Mouse (Mus musculus): ENCODE data around the gene Tnfsf15.

Gene Tnfsf15

DNA sequence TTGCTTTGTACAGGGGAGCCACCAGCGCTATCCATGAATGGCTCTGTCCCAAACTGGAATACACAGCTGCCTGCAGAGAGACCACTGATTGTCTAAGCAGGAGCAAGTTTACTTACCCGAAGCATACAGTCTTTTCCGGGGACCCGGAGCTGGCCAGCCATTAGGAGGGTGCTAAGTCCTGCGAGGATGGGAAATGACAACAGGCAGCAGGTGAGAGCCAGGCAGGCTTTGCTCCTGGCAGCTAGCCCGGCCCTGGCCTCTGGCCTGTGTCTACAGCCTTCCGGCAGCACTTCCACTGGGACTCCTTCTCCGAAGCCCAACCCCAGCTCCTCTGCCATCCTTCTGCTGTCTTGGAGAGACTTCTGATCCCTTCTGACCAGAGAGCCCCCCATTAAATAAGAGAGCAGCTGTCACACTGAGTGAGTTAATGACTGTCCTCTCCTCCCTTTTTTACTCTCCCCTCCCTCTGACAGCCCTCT is at the start of gene Tnfsf15:
Tnfsf15 (minus strand) TSS at position 421 of the 479 bp plus-strand sequence.
- no peak for DNase-seq (ENCODE audit: low read depth, low spot score)

DNA sequence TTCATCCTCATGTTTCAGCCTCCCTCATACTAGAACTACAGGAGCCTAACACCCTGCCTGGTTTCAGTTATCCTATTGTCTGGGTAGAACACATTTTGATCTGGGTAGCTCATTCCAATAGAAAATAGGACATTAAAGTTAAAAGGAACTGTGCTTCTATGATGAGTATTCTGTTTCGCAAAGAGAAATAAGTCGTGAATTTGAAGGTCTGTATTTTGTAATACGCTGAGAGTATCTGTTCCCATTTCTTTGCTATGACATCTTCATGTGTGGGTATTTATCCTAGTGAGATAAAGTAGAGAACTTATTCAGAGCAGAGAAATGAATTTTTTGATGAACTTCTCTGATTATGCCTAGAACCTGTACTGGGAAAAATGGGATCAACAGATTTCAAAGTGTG is 47.4 kb upstream of the Tnfsf15 start:
- DNase-seq (ENCODE audit: low read depth, low spot score), result no peak

DNA sequence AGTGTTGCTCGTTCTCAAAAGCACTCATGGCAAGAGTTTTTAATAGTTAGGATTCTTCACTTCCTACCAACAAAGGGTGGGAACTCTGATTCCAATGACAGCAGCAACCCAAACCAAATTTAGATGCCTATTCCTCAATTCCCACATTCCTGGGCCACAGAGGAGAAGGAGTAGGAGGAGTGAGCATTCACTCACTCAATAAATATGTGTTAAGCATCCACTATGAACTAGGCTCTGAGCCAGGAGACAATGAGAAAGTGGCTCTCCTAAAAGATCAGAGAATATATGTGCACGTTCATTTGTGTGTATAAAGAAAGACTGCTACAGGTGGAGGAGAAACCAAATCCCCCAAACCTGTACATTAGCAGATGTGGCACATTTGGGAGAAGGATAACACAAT is 40.6 kb upstream of the Tnfsf15 start:
- no peak for DNase-seq (ENCODE audit: low read depth, low spot score)

DNA sequence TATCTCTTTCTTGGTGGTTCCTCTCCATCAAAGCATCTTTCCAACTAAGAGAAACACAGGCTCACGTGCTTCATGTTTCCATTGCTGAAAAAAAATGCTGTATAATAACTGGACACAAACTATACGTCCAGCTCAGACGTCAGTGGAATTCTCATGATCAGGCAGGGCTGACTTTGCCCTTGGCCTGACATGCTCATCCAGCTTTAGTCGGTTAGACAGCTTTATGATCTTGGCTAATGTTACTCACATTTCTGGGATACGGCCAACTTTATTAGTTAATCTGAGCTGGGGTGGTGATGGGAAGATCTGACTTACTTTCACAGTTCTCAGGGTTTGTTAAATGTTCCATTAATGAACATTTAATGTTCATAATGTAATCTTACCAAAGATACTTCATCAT is 38.9 kb upstream of the Tnfsf15 start:
- no peak for DNase-seq (ENCODE audit: low read depth, low spot score)

DNA sequence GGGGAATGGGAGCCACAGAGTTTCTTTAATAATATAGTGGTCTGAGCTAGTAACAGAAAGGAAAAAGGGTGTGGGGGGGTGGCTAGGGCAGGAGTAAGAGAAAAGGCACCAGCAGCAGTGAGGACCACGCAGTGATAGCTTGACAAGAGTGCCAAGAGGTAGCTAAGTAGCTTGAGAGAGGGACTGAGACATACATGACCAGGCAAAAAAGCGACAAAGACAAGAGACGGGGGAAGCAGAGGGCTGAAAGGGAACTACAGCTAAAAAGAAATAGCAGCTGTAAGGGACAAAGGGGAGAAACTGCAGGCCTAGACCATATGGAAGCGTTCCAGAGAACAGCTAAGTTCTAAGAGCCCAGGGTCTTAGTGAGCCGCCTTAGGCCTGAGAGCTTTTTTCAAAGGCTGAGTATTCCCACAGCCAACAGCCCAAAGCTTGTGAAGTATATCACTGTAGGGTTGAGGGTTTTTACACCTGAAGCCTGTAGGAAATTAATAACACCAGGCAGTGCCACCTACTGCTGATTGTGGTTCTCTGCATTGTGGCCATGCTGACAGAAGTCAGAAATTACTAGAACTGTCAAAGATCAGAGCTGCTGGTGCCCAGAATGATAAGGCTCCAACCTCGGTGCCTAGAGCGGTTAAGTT is 38.2 kb upstream of the Tnfsf15 start:
- no peak for DNase-seq (ENCODE audit: low read depth, low spot score)

DNA sequence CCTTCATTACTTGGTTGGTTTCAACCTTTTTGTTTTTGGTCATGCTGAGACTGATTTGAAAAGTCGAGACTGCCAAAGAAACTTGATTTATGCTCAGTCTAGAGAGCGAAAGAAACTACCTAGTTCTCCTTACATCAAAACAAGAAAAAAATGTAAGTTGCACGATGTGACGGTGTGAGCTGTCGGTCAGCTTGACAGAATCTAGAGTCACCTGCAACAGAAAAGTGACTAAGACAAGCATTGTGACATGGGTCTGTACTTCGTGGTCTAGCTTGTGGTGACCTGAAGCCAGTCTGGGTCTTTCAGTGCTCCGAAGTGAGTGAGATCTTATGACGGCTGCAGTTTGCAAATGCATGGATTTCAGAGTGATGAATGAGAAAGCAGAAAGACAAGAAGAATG is 32.3 kb upstream of the Tnfsf15 start:
- DNase-seq (ENCODE audit: low read depth, low spot score), result no peak

DNA sequence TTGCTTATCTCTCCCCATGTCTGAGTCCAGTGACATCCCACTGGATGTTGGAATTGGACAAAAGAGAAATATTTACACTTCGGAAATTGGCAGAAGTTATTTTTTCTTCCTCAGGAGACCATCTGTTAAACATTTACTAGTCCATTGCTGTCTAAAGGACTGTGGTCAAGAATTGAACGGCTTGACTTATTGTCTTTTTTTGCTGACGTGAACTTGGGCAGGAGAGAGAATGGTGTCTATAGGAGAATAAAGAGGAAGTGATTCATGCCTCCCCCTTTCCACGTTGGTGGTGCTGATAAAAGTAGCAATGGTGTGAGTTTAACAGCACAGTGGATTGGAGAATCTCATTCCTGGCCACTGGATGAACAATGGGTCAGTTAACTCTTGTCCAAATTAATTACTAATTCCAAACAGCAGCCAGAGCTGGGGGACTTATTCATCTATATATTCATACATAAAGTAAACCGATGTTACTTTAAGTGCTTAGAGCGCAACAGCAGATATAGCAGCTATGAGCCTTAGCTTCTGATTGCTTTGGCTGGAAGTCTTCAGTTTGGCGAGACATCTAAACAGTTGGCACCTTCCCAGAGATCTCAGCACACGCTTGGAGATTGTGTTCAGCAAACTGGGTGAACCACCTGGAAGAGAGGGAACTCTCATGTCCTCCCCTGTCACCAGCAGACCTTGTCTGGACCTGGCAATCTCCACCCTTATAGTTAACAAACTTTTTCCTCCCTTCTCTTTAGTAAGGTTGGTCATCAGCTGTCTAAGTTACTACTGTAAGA is 28.6 kb upstream of the Tnfsf15 start:
- DNase-seq (ENCODE audit: low read depth, low spot score), result no peak

DNA sequence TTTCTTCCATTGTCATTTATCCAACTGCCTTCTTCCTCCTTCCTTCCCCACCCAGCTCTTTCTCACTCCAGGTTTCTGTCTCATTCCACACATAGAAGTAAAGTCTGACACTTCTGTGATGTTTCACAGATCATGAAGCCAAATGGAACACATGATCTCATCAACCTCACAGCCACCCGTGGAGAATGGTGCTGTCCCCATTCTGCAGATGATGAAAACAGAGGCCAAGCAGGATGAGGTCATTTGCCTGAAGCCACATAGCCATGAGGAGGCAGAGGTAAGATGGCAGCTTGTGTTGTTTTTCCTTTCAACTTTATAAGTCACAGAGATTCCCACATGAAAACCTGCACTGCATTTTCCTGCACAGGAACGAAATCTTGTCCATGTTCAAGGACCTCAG is 27.6 kb upstream of the Tnfsf15 start:
- DNase-seq (ENCODE audit: low read depth, low spot score), result no peak

DNA sequence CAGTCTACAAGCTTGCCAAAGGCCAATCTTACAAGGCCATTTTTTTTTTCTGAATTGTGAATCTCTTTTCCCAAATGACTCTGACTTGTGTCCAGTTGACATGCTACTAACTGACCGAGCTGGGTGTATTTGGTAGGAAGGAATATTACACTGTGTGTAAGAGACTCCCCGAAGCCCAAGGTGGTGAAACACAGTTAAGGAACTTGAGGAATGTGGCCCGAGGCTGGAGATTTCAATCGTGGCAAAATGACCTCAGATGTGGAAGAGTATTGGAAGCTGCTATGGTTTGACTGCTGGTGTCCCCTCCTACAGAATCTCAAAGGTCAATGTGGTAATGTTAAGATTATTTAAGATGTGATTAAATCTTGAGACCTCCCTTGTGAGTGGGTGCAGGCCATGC is 26.4 kb upstream of the Tnfsf15 start:
- DNase-seq (ENCODE audit: low read depth, low spot score), result no peak

DNA sequence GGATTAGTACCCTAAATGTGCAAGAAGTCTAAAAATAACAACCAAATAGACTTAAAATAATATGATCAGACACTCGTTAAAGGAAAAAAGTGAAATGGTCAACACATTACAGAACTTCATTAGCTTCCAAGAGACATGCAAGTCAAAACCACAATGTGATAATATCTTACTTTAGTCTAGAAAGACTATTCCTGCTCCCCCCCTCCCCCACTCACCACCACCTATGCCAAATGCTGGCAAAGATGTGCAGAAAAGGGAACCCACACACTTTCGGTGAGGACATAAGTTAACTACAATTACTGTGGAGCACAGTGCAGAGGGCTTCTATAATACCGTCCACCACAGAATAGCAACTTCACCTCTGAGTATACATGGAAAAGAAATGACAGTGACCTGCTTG is 24.2 kb upstream of the Tnfsf15 start:
- DNase-seq (ENCODE audit: low read depth, low spot score), result no peak

DNA sequence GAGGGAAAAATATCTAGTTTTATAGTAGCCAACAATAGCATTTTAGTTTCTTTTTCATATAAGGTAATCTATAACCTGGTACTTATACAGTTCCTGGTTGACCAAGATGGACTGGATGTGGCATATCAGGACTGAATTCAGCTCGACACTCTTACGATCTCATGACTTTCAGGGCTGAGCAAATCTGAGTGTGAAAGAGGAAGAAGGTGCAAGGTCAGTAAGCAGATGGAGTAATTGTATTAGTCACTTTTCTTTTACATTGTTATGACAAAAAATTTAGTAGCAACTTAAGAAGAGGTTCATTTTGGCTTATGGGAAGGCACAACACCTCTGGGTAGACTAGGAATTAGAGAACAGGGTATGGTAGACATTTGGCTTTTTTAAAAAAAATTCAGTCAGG is 20.1 kb upstream of the Tnfsf15 start:
- DNase-seq (ENCODE audit: low read depth, low spot score), result no peak

DNA sequence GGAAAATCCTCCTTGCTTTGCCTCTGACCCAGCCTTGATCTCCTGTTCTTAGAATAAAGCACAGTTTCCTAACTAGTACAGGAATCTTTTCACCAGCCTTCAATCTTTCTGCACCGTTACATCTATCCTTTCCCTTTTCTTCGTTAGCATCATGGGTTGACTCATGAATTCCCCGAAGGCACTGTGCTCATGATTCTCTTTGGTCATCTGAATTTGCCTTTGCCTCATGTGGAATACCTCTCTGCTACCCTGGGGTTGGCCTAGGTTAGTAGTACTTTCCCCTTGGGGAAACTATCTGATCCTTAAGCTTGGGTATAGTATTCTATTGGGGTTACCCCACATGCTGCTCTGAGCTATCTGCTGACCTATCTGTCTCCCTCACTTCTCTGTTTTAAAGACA is 15.0 kb upstream of the Tnfsf15 start:
- no peak for DNase-seq (ENCODE audit: low read depth, low spot score)

DNA sequence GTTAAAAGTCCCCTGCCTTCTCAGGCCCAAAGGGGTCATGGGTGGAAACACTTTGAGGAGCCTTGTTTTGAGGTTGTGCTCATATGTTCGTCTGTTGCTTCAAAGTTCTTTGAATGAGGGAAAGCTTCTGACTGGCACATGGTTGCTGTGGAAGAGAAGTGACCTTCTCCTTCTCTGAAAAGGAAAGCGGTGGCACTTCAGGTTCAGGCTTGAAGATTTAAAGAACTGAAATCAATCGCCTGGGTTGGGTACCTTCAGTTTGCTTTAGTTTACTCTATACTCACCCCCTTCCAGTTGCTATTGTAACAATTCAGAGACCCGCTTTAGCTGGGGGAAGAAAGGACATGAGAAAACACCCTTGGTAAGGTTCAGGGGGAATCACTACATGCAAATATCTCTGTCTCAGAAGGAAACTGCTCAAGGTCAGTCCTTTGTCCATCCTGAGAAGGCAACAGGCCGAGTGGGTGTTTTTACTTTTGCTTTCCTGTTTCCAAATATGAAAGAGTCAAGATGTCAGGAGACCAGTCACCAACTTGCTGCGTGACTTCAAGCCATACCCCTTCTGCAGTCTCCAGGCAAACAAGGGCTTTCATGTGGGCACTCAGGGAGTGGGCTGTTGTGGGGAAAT is 12.7 kb upstream of the Tnfsf15 start:
- DNase-seq (ENCODE audit: low read depth, low spot score), result no peak

DNA sequence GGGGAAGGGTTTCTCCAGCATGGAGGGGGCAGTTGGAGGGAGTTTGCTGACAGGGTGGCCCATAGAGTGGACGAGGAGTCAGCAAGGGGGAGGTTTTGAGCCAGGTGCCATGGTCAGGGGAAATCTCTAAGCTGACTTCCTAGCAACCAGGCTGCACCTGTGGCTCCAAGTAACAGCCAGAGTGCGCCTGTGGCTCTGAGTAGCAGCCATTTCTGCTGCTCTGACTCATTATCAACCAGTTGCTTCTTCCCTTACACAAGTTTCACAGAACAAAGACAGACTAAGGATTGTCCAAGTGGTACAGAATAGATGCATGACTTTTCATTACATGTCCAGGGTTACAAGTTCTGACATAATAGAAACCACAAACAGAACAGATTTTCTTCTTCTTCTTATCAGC is 11.2 kb upstream of the Tnfsf15 start:
- DNase-seq (ENCODE audit: low read depth, low spot score), result no peak

DNA sequence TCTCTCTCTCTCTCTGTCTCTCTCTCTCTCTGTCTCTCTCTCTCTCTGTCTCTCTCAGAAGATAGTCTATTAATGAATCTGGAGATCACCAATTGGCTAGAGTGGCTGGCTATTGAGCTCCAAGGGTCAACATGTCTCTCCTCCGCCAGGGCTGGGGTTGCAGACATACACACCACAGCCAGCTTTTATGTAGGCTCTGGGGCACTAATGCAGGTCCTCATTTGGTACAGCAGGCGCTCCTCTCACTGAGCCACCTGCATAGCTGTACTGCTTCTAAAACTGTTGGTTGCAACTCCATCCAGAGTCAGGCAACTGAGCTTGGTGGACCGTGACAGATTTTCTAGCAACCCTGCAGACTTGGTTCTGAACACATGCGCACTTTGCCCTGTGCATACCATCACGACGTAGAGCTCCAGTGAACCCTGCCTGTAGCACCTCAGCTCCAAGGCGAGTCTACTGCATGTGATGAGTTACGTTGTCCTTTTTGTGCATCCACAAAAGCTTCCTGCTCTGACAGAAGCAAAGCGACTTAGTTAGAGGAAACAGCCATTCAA is 9.6 kb upstream of the Tnfsf15 start:
- no peak for DNase-seq (ENCODE audit: low read depth, low spot score)

DNA sequence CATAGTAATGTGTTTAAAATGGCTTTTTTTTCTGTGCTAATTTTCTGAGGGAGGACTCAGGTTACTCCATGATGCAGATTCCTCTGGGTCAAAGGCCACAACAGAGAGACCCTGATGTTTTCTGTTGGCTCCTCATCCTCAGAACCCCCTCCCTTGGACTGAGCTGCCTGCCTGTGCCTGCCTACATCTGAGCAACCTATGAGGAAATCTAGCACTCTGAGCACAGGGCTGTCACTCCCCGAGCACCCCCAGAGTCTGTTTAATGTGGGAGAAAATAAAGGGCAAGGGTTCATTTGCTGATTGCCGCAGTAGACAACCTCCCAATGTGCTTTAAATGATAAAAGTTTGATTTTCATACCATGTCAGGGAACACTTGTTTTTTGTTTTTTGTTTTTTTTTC is 8.9 kb upstream of the Tnfsf15 start:
- DNase-seq (ENCODE audit: low read depth, low spot score), result no peak

DNA sequence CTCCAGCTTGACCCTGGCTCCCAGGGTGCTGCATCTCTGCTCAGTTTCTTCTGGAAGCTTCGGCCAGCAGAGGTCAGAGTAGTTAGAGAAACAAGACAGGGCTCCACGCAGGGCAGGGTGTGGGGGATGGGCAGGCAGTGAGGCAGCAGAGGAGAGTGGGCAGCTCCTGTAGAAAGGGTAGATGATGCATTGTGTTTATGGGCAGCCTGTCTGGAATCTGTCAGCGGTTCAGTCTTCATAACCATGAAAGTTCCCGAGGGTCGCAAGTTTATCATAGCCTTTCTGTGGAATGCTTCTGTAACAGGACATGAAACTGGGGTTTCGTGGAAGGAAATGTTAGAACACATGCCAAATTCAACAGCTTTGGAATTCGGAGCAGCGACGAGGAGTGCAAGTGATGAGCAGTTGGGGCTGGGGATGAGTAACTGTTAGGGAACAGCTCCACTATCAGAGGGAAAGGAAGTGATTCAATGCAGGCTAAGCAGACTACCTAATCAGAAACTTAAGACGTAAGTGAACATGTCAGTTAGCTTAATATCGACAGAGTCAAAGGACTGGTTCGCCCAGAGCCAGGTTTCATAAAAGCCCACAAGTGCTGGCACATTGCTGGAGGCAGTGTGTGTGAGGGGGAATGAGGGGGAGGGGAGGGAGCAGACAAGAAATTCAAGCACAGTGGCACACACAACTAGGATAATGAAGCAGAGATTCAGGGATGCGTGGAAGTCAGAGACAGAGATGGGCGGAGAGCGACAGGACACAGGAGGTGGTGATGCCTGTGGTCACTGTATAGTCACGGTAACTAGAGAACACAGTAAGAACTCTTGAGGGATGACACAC is 8.0 kb upstream of the Tnfsf15 start:
- DNase-seq (ENCODE audit: low read depth, low spot score), result no peak

DNA sequence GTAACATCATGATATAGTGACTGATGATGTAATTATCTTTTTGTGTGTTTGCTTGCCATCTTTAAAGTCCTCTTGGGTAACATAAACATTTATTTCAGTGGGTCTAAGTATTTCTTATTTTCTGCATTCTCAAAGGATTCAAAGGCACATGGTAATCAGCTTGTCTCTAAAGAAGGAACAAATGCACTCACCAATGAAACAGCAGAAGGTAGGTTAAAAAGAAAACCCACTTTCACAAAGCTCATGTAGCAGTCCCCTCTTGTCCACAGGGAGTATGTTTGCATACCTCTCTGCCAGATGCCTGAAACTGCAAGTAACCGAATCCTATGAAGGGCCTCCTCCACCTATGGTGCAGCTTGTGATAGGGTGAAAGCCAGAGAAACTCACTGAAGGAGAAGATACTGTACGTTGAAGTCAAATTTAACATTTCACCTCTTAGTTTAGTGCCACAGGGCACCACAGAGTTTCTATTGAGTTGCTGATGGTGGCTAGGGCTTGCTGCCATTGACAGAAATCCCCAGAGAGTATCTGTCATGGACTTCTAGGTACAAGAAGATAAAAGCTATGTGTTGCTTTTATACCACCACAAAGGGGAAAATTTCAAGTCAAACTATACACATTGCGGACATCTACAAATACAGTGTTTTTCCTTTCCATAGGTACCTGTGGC is 3.3 kb upstream of the Tnfsf15 start:
- DNase-seq (ENCODE audit: low read depth, low spot score), result no peak

DNA sequence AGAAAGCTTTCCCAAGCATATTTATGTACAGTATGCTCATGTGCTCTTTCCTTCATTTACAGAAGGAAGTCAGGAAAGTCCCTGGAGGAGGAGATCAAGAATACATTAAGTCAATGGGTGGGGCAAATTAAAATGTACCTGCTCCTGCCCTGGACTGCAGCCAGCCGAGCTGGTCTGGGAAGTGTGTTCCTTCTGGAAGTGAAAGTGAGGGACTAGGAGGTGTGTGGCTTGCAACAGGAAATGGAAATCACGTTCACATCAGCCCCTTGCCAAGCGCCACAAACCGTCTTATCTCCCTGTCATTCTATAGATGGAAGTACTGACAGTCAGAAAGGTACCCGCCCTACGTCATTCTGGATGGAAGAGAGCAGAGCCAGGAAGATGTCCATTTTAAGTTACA is 358 bp upstream of the Tnfsf15 start:
- no peak for DNase-seq (ENCODE audit: low read depth, low spot score)

DNA sequence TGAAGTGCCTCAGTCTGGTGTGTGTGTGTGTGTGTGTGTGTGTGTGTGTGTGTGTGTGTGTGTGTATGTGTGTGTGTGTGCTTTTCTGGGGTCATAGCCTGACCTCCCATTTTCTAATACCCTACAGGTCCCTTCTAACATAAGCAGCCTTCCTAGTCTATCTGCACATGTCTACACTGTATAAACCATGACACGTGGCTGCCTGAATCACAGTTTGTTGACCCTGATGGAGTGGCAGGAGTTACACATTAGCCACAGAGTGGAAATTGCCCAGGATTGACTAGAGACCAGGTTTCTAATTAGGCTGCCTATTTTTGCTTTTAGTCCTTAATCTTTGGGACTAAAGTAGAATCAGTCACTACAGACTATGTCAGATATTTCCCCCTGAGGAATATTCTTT is 1.3 kb downstream of the Tnfsf15 start:
- no peak for DNase-seq (ENCODE audit: low read depth, low spot score)

DNA sequence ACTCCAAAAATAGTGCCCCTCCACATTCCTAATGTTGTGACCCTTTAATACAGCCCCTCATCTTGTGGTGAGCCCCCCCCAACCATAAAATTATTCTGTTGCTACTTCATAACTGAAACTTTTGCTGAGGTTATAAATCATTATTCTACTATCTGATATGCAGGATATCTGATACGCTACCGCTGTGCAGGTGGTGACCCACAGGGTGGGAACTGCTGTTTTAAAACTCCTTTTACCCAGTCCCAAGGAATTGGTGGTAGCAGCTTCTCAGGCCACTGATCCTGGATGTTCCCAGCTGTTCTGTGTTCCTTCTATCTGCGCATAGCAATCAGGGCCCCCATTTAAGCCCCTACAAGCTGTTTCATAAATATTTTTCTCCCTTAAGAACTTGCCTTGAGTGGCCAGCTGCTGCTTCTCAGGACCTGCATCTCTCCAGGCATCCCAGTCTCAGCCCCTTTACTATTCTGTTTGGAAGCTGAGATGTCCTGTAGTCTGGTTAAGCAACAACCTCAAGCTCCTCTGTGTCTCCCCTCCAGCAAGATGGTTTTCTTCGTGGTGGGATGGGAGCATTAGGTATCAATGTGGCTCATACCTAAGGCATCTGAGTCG is 2.0 kb downstream of the Tnfsf15 start:
- no peak for DNase-seq (ENCODE audit: low read depth, low spot score)
